Mouse (Mus musculus) limb, embryonic 10.5 days (tissue): ENCODE measurements around the gene Ankrd12. TPM values are rescaled to one million over a fixed set of nuclear protein-coding genes. Genes with fewer than 3 reads are reported as not detected.
"Not testable (repeated sequence)": the region's sequence is repeated elsewhere in the genome, so short reads cannot be mapped to it uniquely, and the experiment has no call there.

Experiments
- DNase-seq: peaks from one replicate; pipeline ENCODE4 v3.0.0-alpha.2; 2017; ENCODE audit warnings: low spot score
- H3K27ac ChIP-seq: fragments of 300-500 bp; sonication (generic); 2 replicates; pipeline ENCODE4 v1.5.1; 2016; ENCODE audit warnings: mild to moderate bottlenecking
- H3K27me3 ChIP-seq: fragments of 300-500 bp; sonication (generic); 2 replicates; pipeline ENCODE4 v1.6.1; 2016; ENCODE audit warnings: low read depth, mild to moderate bottlenecking; ENCODE audit not compliant: poor library complexity, severe bottlenecking
- H3K36me3 ChIP-seq: fragments of 300-500 bp; sonication (generic); 2 replicates; pipeline ENCODE4 v1.6.1; 2016; ENCODE audit warnings: mild to moderate bottlenecking, moderate library complexity
- H3K4me1 ChIP-seq: fragments of 300-500 bp; sonication (generic); 2 replicates; pipeline ENCODE4 v1.6.1; 2016
- H3K4me3 ChIP-seq: fragments of 300-500 bp; sonication (generic); 2 replicates; pipeline ENCODE4 v1.5.1; 2016; ENCODE audit warnings: mild to moderate bottlenecking, moderate library complexity
- H3K9me3 ChIP-seq: fragments of 300-500 bp; sonication (generic); replicated peaks from 2 replicates; pipeline ENCODE4 v1.6.1; 2016; ENCODE audit warnings: mild to moderate bottlenecking
- WGBS: fragments of 180-500 bp; shearing (Covaris S2); methylation state at CpG from one replicate; pipeline ENCODE4 v1.1.7; 2016; 5-methylcytosine and 5-hydroxymethylcytosine counted together
- polyA plus RNA-seq: library from polyadenylated mRNA; unstranded; fragments of >200 nt; fragmentation: Nextera tagmentation; extraction: Ambion mirVana; gene quantifications from 2 replicates; pipeline ENCODE4 v1.2.1, GENCODE M21; 2016

Gene Ankrd12
- polyA plus RNA-seq, 1 experiment from 2014 or later = 18.8 TPM

- H3K27ac ChIP-seq = no peak overlapping the region
- no peaks in the 10 kb centered on the region for H3K27me3 ChIP-seq
- no peak overlapping the region for H3K4me3 ChIP-seq
- H3K4me1 ChIP-seq = no peaks in the 10 kb centered on the region; the same call in 1 of the 2 replicates
- DNase-seq = no peak
- WGBS = 70% methylated on average over 2 of the region's 2 CpGs
- no peaks in the 10 kb centered on the region for H3K9me3 ChIP-seq
- H3K36me3 ChIP-seq = 0 out of 2 replicates have a peak, but pooled peaks cover 3% of the 10 kb centered on the region
These were observed 65.1 kb downstream of the Ankrd12 start for GRCm38 (mm10) chr17:66011790-66012189.

GRCm38 (mm10) chr17:66007892-66008291 is 69.0 kb downstream of the Ankrd12 start:
- WGBS = 79% methylated on average over 5 of the region's 5 CpGs
- Histone ChIP-seq H3K9me3 (no peaks in the 10 kb centered on the region), H3K36me3 (0 out of 2 replicates have a peak, but pooled peaks cover 3% of the 10 kb centered on the region), H3K27me3 (no peaks in the 10 kb centered on the region), H3K4me3 (no peak overlapping the region), H3K27ac (no peak overlapping the region), H3K4me1 (no peaks in the 10 kb centered on the region; the same call in 1 of the 2 replicates)
- no peak for DNase-seq

- Histone ChIP-seq H3K9me3 (no peaks in the 10 kb centered on the region), H3K27me3 (no peaks in the 10 kb centered on the region), H3K4me1 (no peaks in the 10 kb centered on the region; the same call in 1 of the 2 replicates), H3K4me3 (no peak overlapping the region), H3K27ac (no peak overlapping the region), H3K36me3 (0 out of 2 replicates have a peak, but pooled peaks cover 3% of the 10 kb centered on the region)
- no peak for DNase-seq
- WGBS = 92% methylated on average over 2 of the region's 2 CpGs
These were observed 69.4 kb downstream of the Ankrd12 start for GRCm38 (mm10) chr17:66007473-66007872.

- no peak overlapping the region for H3K4me3 ChIP-seq
- WGBS = 96% methylated on average over 3 of the region's 3 CpGs
- no peaks in the 10 kb centered on the region for H3K27me3 ChIP-seq
- DNase-seq = no peak
- H3K4me1 ChIP-seq = no peaks in the 10 kb centered on the region
- no peak overlapping the region for H3K27ac ChIP-seq
- H3K9me3 ChIP-seq = no peaks in the 10 kb centered on the region
- no peaks in the 10 kb centered on the region for H3K36me3 ChIP-seq
These were observed 88.6 kb downstream of the Ankrd12 start for GRCm38 (mm10) chr17:65988151-65988820.

GRCm38 (mm10) chr17:65976720-65977119 is 100.2 kb downstream of the Ankrd12 start:
- not testable (repeated sequence) for DNase-seq, H3K4me3 ChIP-seq, H3K27ac ChIP-seq, H3K9me3 ChIP-seq, H3K27me3 ChIP-seq, H3K36me3 ChIP-seq, H3K4me1 ChIP-seq

- 68% methylated on average over 11 of the region's 11 CpGs for WGBS
- no peaks in the 10 kb centered on the region for H3K36me3 ChIP-seq
- no peaks in the 10 kb centered on the region for H3K27me3 ChIP-seq
- no peak for DNase-seq
- no peaks in the 10 kb centered on the region for H3K9me3 ChIP-seq
- H3K27ac ChIP-seq = no peak overlapping the region
- no peak overlapping the region for H3K4me3 ChIP-seq
- no peaks in the 10 kb centered on the region for H3K4me1 ChIP-seq
These were observed 109.1 kb downstream of the Ankrd12 start for GRCm38 (mm10) chr17:65967751-65968150.

GRCm38 (mm10) chr17:65962263-65962662 is 114.6 kb downstream of the Ankrd12 start:
- DNase-seq = no peak
- no peaks in the 10 kb centered on the region for H3K27me3 ChIP-seq
- no peak overlapping the region for H3K4me3 ChIP-seq
- H3K27ac ChIP-seq = no peak overlapping the region
- WGBS = 94% methylated on average over 2 of the region's 2 CpGs
- H3K9me3 ChIP-seq = no peaks in the 10 kb centered on the region
- peaks cover 5% of the 10 kb centered on the region; the same call in 1 of the 2 replicates for H3K4me1 ChIP-seq
- H3K36me3 ChIP-seq = no peaks in the 10 kb centered on the region

GRCm38 (mm10) chr17:65961606-65962136 is 115.2 kb downstream of the Ankrd12 start:
- peaks cover 8% of the 10 kb centered on the region; the same call in 1 of the 2 replicates for H3K4me1 ChIP-seq
- H3K9me3 ChIP-seq = no peaks in the 10 kb centered on the region
- 83% methylated on average over 2 of the region's 2 CpGs for WGBS
- no peak for DNase-seq
- no peak overlapping the region for H3K27ac ChIP-seq
- no peak overlapping the region for H3K4me3 ChIP-seq
- H3K36me3 ChIP-seq = no peaks in the 10 kb centered on the region
- H3K27me3 ChIP-seq = no peaks in the 10 kb centered on the region

- Histone ChIP-seq H3K4me1 (peaks cover 8% of the 10 kb centered on the region; the same call in 1 of the 2 replicates), H3K9me3 (no peaks in the 10 kb centered on the region), H3K36me3 (no peaks in the 10 kb centered on the region), H3K27me3 (no peaks in the 10 kb centered on the region), H3K4me3 (no peak overlapping the region), H3K27ac (no peak overlapping the region)
- 74% methylated on average over 3 of the region's 3 CpGs for WGBS
- DNase-seq = no peak
These were observed 117.9 kb downstream of the Ankrd12 start for GRCm38 (mm10) chr17:65959011-65959410.

- Histone ChIP-seq H3K36me3 (no peaks in the 10 kb centered on the region), H3K9me3 (no peaks in the 10 kb centered on the region), H3K4me3 (no peak overlapping the region), H3K4me1 (peaks cover 8% of the 10 kb centered on the region; the same call in 1 of the 2 replicates), H3K27me3 (no peaks in the 10 kb centered on the region), H3K27ac (no peak overlapping the region)
- WGBS = 80% methylated on average over 1 of the region's 1 CpGs
- DNase-seq = no peak
These were observed 118.5 kb downstream of the Ankrd12 start for GRCm38 (mm10) chr17:65958366-65958765.

GRCm38 (mm10) chr17:65957782-65958325 is 119.0 kb downstream of the Ankrd12 start:
- Histone ChIP-seq H3K9me3 (no peaks in the 10 kb centered on the region), H3K4me1 (peaks cover 8% of the 10 kb centered on the region; the same call in 1 of the 2 replicates), H3K36me3 (no peaks in the 10 kb centered on the region), H3K27me3 (no peaks in the 10 kb centered on the region), H3K27ac (no peak overlapping the region), H3K4me3 (no peak overlapping the region)
- WGBS = 90% methylated on average over 8 of the region's 8 CpGs
- DNase-seq = no peak

- WGBS = 86% methylated on average over 14 of the region's 14 CpGs
These were observed 119.7 kb downstream of the Ankrd12 start for GRCm38 (mm10) chr17:65956993-65957781.

GRCm38 (mm10) chr17:65956140-65956539 is 120.7 kb downstream of the Ankrd12 start:
- Histone ChIP-seq H3K4me1 (peaks cover 12% of the 10 kb centered on the region; the same call in 1 of the 2 replicates), H3K9me3 (no peaks in the 10 kb centered on the region), H3K36me3 (no peaks in the 10 kb centered on the region), H3K27ac (no peak overlapping the region), H3K27me3 (no peaks in the 10 kb centered on the region), H3K4me3 (no peak overlapping the region)
- WGBS = 83% methylated on average over 3 of the region's 3 CpGs
- DNase-seq = no peak

More at GRCm38 (mm10) chr17:65956993-65957781, 119.7 kb downstream of the Ankrd12 start:
- Histone ChIP-seq H3K27ac (no peak overlapping the region), H3K4me3 (no peak overlapping the region), H3K9me3 (no peaks in the 10 kb centered on the region), H3K4me1 (peaks cover 8% of the 10 kb centered on the region; the same call in 1 of the 2 replicates), H3K36me3 (no peaks in the 10 kb centered on the region), H3K27me3 (no peaks in the 10 kb centered on the region)
- DNase-seq = no peak
